Mouse (Mus musculus): ENCODE measurements around the gene Cd55b. TPM values are rescaled to one million over a fixed set of nuclear protein-coding genes. Genes with fewer than 3 reads are reported as not detected.
A peak's percentile ranks its signal among the peaks of the same experiment; 100 is the strongest.

Gene Cd55b
- not detected in 2 replicates for polyA plus RNA-seq (2012; rRNA removed)

DNA sequence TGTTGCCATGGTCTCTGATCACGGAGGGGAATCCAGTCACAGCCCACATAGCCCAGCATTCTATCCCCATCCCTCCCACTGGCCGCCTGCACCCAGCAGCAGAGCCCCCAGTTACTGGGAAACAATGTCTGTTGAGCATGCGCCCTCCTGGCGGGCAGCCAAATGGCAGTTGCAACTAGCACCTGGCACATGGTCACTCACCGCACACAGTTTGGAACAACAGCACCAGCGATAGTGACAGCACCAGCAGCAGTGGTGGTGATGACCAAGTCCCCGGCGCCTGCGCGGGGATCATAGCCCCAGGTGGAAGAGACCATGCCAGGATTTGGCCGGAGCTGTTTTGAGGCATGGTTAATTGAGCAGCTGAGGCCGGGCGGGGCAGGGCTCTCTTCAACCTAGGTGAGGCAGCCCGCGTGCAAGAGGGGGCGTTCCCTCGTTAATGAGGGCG is at the start of gene Cd55b:
Gene Cd55b (minus strand): TSS at position 346 of the 448 bp plus-strand sequence.
- Histone ChIP-seq H3K27ac (ENCODE audit: control insufficient read depth, insufficient read depth, low read length) (no peak within 1 kb of the TSS), H3K36me3 (ENCODE audit: control insufficient read depth, insufficient read depth, low read length) (no peaks in the 10 kb centered on the region), H3K4me1 (replicated peaks; ENCODE audit: control insufficient read depth, insufficient read depth, low read length) (no peaks in the 10 kb centered on the region), H3K4me3 (ENCODE audit: control insufficient read depth, insufficient read depth, low read length) (no peak within 1 kb of the TSS), H3K27me3 (ENCODE audit: control insufficient read depth, insufficient read depth, low read length) (no peaks in the 10 kb centered on the region)
- no peak for DNase-seq
- WGBS, result 90% methylated on average over 18 of the region's 18 CpGs
- no peak for TF ChIP-seq POLR2A (IDR thresholded peaks at IDR 0.05; ENCODE audit: control insufficient read depth, extremely low read depth, insufficient read depth, low read length, poor library complexity)

GRCm38 (mm10) chr1:130470074-130470473 is 47.3 kb upstream of the Cd55b start:
- peaks cover 3% of the 10 kb centered on the region for H3K4me1 ChIP-seq (replicated peaks; ENCODE audit: control insufficient read depth, insufficient read depth, low read length)
- 91% methylated on average over 4 of the region's 4 CpGs for WGBS
- DNase-seq, result no peak

GRCm38 (mm10) chr1:130467453-130467852 is 44.6 kb upstream of the Cd55b start:
- no peaks in the 10 kb centered on the region for H3K36me3 ChIP-seq (ENCODE audit: control insufficient read depth, insufficient read depth, low read length)
- no peak overlapping the region for H3K27ac ChIP-seq (ENCODE audit: control insufficient read depth, insufficient read depth, low read length)
- WGBS, result 92% methylated on average over 2 of the region's 2 CpGs
- TF ChIP-seq POLR2A (IDR thresholded peaks at IDR 0.05; ENCODE audit: control insufficient read depth, extremely low read depth, insufficient read depth, low read length, poor library complexity), result no peak
- no peak for TF ChIP-seq CTCF (IDR thresholded peaks at IDR 0.05; ENCODE audit: borderline replicate concordance, control insufficient read depth, extremely low read depth, insufficient read depth, low read length, poor library complexity)
- no peaks in the 10 kb centered on the region for H3K27me3 ChIP-seq (ENCODE audit: control insufficient read depth, insufficient read depth, low read length)
- 0 out of 2 replicates have a peak, but pooled peaks cover 5% of the 10 kb centered on the region for H3K4me1 ChIP-seq (replicated peaks; ENCODE audit: control insufficient read depth, insufficient read depth, low read length)
- H3K4me3 ChIP-seq (ENCODE audit: control insufficient read depth, insufficient read depth, low read length), result no peak overlapping the region
- no peak for DNase-seq

More at GRCm38 (mm10) chr1:130470074-130470473, 47.3 kb upstream of the Cd55b start:
- Histone ChIP-seq H3K27me3 (ENCODE audit: control insufficient read depth, insufficient read depth, low read length) (no peaks in the 10 kb centered on the region), H3K27ac (ENCODE audit: control insufficient read depth, insufficient read depth, low read length) (no peak overlapping the region), H3K36me3 (ENCODE audit: control insufficient read depth, insufficient read depth, low read length) (no peaks in the 10 kb centered on the region), H3K4me3 (ENCODE audit: control insufficient read depth, insufficient read depth, low read length) (no peak overlapping the region)
- TF ChIP-seq POLR2A (IDR thresholded peaks at IDR 0.05; ENCODE audit: control insufficient read depth, extremely low read depth, insufficient read depth, low read length, poor library complexity) (no peak), CTCF (IDR thresholded peaks at IDR 0.05; ENCODE audit: borderline replicate concordance, control insufficient read depth, extremely low read depth, insufficient read depth, low read length, poor library complexity) (no peak)

DNA sequence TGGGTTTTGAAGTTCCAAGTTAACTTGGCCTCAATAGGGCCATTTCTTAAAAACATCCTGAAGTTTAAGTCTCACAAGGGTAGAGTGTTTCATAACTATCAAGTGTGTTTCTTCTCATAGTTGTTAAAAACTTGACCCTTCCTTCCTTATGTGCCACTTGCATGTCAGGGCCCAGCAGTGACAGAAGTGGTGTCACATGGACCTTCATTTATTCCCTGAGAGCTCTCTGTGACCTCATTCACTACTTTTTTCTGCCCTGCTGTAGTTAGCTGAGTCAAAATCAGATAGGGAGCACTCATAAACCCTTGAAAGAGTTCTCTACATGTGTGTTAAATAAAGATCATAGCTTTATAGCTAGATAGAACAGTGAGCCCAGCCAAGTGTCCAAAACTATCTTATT is 41.4 kb upstream of the Cd55b start:
- H3K36me3 ChIP-seq (ENCODE audit: control insufficient read depth, insufficient read depth, low read length), result no peaks in the 10 kb centered on the region
- no peak overlapping the region for H3K27ac ChIP-seq (ENCODE audit: control insufficient read depth, insufficient read depth, low read length)
- H3K27me3 ChIP-seq (ENCODE audit: control insufficient read depth, insufficient read depth, low read length), result no peaks in the 10 kb centered on the region
- 0 out of 2 replicates have a peak, but pooled peaks cover 8% of the 10 kb centered on the region for H3K4me1 ChIP-seq (replicated peaks; ENCODE audit: control insufficient read depth, insufficient read depth, low read length)
- H3K4me3 ChIP-seq (ENCODE audit: control insufficient read depth, insufficient read depth, low read length), result no peak overlapping the region
- no peak for DNase-seq
- no peak for TF ChIP-seq POLR2A (IDR thresholded peaks at IDR 0.05; ENCODE audit: control insufficient read depth, extremely low read depth, insufficient read depth, low read length, poor library complexity)
- TF ChIP-seq CTCF (IDR thresholded peaks at IDR 0.05; ENCODE audit: borderline replicate concordance, control insufficient read depth, extremely low read depth, insufficient read depth, low read length, poor library complexity), result no peak

- no peaks in the 10 kb centered on the region for H3K27me3 ChIP-seq (ENCODE audit: control insufficient read depth, insufficient read depth, low read length)
- no peak for TF ChIP-seq POLR2A (IDR thresholded peaks at IDR 0.05; ENCODE audit: control insufficient read depth, extremely low read depth, insufficient read depth, low read length, poor library complexity)
- no peak for TF ChIP-seq CTCF (IDR thresholded peaks at IDR 0.05; ENCODE audit: borderline replicate concordance, control insufficient read depth, extremely low read depth, insufficient read depth, low read length, poor library complexity)
- H3K4me3 ChIP-seq (ENCODE audit: control insufficient read depth, insufficient read depth, low read length), result no peak overlapping the region
- H3K27ac ChIP-seq (ENCODE audit: control insufficient read depth, insufficient read depth, low read length), result no peak overlapping the region
- DNase-seq, result no peak
- 38% methylated on average over 4 of the region's 4 CpGs for WGBS
- 0 out of 2 replicates have a peak, but pooled peaks cover 8% of the 10 kb centered on the region for H3K4me1 ChIP-seq (replicated peaks; ENCODE audit: control insufficient read depth, insufficient read depth, low read length)
- no peaks in the 10 kb centered on the region for H3K36me3 ChIP-seq (ENCODE audit: control insufficient read depth, insufficient read depth, low read length)
Observed at GRCm38 (mm10) chr1:130462867-130463266, 40.1 kb upstream of the Cd55b start.

- peak; percentile 89 for DNase-seq
- WGBS, result 1% methylated on average over 45 of the region's 45 CpGs
- TF ChIP-seq POLR2A (IDR thresholded peaks at IDR 0.05; ENCODE audit: control insufficient read depth, extremely low read depth, insufficient read depth, low read length, poor library complexity) (peak; percentile 38; the same call in 1 of the 2 replicates), CTCF (IDR thresholded peaks at IDR 0.05; ENCODE audit: borderline replicate concordance, control insufficient read depth, extremely low read depth, insufficient read depth, low read length, poor library complexity) (peak; percentile 97)
- H3K27me3 ChIP-seq (ENCODE audit: control insufficient read depth, insufficient read depth, low read length), result no peaks in the 10 kb centered on the region
- H3K27ac ChIP-seq (ENCODE audit: control insufficient read depth, insufficient read depth, low read length), result no peak within 1 kb of the TSS
- H3K36me3 ChIP-seq (ENCODE audit: control insufficient read depth, insufficient read depth, low read length), result no peaks in the 10 kb centered on the region
- H3K4me3 ChIP-seq (ENCODE audit: control insufficient read depth, insufficient read depth, low read length), result peak within 1 kb of the TSS; percentile 41
- 0 out of 2 replicates have a peak, but pooled peaks cover 8% of the 10 kb centered on the region for H3K4me1 ChIP-seq (replicated peaks; ENCODE audit: control insufficient read depth, insufficient read depth, low read length)
Observed at GRCm38 (mm10) chr1:130462084-130462861, 39.5 kb upstream of the Cd55b start, which contains the start of gene Cd55. Gene Cd55 (minus strand): TSS chr1:130462744.

Data from thymus, adult 2 months (tissue).